Mouse (Mus musculus) left cerebral cortex, adult 11 months (tissue): ENCODE results near the gene Calml3.

Source experiments
- DNase-seq: peaks from one replicate; pipeline ENCODE4 v3.0.0; 2022; ENCODE audit warnings: low spot score

Calml3 gene

DNA sequence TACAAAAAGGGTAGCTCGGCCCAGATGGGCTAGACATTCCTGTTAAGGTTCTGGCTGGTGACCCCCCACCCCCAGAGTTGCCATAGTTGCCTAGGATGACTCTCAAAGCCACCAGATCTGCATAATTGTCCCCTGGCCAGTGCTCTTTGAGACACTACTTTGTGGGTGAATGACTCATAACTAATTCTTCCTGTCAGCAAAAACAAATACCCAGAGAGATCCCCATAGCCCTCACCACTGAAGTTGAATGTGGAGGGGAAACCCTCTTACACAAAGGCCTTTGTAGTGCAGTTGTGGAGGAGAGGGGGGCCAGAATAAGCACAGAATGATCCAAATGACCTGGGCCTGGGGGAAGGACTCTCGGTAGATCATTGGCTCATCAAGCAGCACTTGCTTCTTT is 21.6 kb downstream of the Calml3 start:
- no peak for DNase-seq

DNA sequence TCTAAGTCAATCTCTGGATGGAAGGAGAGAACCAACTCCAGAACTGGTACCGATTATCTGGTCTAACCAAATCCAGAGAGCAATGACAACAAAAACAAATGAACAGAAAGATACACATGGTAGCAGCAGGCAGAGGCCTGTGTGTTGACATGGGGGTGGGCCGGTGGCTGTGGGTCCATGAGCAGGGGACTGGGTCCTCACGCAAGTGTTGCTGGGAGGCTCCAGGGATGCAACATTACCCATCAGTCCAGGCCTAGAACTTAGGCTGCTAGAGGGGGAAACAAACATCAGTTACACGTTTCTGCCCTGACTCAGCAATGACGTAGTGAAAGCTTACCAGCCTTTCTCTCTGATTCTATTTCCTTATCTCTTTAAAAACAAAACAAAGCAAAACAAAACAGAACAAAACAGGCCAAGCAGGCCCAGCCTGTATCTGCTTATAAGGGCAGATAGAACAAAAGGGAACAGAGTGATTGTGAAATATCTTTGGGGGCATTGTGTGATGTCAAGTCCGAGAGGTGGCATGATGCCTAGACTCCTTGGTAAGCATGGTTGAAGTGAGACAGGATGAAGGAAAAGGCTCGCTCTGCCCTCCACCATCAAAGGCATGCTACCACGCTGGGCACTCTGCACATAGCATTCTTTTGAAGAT is 24.4 kb downstream of the Calml3 start:
- no peak for DNase-seq

DNA sequence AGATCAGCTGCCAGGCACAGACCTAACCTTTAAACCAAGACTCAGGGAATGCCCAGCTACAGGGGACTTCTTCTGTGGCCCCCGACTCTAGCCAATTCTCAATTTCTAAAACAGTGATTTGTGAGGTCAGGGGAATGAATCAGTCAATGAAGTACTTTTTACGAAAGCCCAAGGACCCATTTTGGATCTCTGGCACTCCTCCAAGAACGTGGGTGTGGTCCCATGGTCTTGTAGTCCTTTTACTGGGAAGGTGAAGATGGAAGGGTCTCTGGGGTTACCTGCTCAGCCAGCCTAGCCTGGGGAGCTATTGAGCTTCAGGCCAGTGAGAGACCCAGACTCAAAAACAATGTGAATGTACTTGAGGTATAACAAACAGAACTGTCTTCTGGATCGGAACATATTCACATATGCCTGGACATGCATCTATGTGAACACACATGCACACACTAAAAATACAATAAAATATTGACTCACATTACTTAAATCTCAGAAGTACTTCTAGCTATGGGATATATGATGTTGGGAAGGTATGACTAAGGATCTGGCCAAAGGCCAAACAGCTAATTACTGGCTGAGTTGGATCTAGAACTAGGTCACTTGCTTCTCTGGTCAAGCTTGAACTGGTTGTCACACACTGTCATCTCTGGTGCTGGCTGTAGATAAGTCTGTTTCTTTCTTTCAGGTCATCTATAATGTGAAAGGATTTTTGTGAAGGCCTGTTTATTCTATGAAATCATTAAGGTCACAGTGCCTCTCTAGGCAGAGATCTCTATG is 25.3 kb downstream of the Calml3 start:
- DNase-seq, result no peak

DNA sequence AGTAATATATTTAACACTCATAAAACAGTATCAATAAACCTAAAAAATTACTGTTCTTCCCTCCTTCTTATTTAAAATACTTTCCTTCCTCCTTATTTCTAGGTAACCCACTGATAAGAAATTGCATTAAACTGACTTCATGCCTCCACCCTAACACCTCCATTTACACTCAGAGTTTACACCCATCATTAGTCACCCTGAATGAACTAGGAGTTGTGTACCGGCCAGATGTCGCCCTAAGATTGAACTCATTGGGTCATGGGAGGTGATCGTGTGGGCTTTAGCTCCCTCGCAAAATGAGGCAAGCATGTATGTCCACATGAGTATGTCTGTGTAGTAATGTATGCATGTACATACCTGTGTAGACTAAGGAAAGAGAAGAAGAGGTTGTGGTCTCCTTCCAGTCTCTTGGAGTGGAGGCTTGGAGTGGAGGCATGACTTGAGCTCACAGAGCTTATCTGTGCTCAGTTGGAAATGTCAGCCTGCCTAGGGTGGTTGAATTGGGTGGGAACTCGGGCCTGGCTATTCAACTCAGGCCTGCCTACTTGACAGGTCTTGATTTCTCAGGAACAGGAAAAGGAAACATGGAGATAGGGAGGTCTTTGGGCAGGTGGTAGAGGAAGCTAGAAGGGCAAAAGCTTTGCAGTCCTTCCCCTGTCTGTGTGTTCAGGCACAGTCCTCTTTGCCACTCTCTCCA is 26.8 kb downstream of the Calml3 start:
- no peak for DNase-seq

DNA sequence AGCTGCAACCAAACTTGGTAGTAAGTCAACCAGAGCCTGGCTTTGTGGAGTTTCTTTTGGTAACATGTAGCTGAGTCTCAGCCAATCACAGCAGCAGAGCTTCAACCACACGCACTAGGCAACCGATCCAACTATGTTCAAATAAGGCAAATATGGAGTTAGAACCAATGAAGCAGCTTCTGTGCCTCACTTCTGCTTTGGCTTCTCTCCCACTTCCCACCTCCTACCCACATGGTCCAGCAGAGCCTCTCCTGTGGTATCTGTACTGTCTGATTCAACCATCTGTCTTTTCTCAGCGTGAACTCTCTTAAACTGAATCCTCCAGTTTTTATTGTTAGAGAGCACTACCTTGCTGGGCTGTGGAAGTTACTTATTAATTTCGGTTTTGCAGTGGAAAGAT is 27.7 kb downstream of the Calml3 start:
- peak; percentile 70 for DNase-seq

DNA sequence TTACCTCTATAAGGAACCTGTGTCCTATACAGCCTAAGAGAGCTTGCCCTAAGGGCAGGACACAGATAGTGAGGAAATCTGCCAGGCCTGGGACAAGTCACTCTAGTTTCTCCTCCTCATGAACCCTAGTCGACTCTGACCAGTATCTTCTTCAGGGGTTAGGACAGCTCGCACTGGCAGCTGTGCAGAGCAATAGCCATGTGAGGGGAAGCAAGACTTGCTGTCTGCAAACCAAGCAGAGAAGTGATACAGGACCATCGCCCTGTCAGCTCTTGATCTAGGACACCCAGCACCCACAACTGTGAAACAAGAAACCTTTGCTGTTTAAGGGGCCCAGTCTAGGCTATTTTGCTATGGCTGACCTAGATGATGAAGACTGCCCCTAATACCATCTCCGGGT is 29.1 kb downstream of the Calml3 start:
- no peak for DNase-seq

DNA sequence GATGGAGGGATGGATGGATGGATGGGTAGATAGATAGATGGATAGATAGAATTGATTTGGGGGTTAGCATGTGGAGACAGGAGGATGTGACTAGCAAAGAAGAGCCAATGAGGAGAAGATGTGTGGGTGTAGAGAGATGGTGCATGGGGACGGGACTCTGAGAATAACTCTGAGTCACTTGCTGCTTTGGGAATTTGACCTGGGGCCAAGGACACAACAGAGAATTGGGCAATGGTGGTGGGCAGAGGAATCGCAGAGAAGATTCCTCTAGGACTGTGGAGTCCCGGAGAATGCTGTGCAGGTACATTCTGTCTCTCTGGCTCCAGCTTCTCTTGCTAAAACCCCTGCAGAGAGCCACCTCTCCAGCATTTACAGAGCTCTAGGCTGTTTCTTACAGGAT is 29.8 kb downstream of the Calml3 start:
- no peak for DNase-seq

DNA sequence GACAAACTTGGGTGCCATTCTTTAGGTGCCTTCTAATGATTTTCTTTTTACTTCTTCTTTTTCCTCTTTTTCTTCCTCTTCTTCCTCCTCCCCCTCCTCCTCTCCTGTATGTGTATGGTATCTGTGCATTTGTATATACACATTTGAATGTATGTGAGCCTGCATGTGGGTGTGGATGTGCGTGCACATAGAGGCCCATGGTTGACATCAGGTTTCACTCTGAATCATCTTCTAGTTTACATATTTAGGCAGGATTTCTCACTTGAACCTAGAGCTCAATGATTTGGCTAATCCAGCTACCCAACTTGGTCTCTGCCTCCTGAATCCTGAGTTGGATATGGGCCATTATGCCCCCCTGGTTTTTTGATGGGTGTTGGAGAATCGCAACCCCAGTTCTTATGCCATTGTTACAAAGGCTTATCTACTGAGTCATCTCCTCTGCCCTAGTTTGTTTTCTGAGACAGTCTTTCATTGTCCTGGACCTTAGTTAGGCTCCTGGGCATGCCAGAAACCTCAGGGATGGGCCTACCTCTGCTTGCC is 30.9 kb downstream of the Calml3 start:
- no peak for DNase-seq

DNA sequence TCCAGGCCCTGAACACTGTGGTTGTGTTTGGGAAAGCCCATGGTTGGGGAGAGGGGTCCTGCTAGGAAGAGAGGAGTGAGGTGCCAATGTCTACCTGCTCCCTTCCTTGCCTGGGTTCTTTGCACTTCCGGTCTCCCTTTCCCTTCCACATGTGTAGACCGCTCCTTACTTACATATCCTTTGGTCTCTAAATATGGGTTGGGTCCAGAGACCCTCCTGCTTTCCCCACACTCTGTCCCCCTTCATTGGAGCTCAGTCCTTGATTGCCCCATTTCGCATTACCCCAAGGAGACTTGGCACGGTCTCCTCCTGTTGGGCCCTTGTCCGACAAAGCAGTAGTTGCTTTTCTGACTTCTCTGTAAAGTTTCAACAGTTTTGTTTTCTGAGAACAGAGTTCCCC is 32.9 kb downstream of the Calml3 start:
- no peak for DNase-seq

DNA sequence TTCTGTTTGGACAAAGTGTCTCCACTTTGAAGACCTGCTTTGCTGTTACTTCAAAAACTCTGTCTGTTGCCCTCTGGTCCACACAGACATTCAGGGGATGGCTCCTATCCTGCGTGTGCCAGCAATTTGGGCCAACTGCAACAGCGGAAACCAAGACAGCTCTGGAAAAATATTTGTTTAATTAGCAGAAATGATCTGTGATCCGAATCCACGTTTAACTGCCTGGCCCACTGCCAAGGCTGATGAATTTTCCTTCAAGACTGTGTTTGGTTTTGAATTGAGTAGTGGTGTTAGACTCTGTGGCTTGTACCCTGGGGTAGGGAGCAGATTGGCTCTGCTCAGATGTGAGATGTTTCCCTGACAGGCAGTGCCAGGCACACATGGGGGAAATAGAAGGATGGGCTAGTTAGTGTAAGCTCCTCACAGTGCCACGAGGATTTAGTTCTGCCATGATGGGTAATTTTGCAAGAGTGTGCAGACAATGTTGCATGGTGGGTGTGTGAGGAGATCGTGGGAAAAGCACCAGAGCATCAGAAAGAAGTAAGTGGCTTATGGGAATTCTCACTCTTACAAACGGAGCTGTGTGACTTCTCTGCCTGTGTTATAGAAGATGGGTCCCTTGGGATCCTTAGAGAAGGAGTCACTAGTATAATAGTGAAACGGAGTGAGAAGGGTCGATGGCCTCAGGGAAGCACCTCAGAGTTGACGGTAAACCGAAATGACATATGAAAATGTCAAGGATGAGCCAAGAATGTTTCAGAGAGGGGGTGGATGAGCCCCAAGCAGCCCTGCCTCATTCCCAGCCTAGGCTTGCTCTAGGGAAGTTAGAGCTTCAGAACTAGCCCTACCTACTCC is 33.7 kb downstream of the Calml3 start:
- DNase-seq, result no peak

DNA sequence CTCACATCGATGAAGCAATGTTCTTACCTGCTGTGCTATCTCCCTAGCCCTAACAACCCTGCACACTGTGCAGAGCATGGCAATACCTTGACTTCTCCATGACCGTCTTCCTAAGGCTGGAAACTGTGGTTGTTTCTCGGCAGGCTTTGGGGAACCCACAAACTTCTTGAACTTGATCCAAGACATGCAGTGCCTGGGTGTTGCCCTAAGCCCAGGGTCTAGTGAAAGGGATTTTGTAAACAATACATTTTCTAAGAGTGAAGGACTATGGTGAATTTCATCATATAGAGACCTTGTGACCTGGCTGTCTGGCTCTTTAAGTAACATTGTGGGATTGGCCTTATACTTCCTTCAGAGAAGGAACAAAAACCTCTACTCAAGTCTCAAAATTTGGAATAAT is 34.6 kb downstream of the Calml3 start:
- no peak for DNase-seq

DNA sequence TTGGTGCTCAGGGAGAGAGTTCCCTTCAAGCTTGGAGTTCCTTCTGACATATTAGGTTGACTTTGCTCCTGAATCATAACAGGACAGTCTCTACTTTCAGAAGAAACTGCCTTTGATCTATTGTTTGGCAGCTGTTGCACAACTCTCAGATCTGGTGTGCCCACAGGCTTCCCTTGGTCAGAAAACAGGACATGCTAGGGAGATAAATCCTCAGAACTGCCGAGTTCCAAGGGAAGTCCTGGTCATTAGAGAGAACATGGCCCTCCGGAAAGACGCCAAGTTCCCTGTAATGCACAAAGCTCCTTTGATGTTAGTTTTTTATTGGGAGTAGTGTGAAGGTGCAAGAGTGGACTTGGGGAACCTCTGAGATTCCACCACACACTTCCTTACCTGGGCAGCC is 35.5 kb downstream of the Calml3 start:
- DNase-seq, result no peak

DNA sequence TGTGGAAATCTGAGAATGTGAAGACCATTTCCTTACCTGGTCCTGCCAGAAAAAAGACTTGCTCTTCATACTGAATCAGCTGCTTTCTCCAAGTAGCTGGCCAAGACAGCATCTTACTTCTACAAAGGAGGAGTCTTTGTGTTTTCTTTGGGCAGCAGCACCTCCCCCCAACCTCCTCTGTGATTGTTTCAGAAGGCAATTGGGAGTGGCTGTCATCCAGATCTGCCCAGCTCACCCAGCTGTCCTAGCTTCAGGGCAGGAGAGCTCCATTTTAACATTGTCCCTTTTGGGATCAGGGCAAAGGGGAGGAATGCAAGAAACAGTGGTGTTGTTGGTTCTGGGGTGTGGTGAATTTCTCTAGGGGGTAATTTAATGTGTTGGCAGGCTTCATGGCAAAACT is 37.0 kb downstream of the Calml3 start:
- no peak for DNase-seq

DNA sequence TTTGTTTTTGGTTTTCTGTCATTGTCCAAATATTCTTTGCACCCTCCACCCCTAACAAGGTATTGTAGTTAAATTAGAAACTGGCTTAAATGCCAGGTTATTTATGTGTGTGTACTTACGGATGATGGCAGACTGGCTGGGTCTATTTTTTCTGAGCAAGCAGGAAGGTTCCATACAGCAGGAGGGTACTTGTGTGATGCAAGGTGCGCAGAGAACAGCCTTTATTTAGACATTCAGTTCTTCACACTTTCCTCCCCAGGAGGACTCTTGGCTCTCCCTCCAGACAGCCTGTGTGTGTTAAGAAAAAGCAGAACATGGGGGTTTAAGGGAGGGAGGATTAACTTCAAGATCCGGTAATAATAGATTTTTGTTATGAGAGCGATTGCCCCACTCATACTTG is 38.3 kb downstream of the Calml3 start:
- no peak for DNase-seq

DNA sequence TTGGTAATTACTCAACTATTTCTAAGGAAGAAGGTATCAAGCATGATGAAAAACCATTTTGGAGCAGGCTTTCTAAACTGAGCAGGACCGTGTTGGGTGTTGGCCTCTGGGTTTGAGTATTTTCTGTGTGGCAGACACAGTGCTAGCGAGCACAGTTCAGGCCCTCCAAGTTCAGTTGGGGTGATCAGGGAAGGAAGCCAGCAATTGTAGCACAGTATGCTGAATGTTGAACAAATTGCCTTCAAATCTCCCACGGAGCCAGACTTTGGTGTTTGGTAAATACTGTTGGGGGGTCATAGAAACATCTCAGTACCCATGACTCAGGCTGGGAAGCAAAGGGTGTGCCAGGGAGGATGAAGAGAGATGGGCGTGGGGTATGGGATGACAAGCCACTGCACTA is 43.0 kb downstream of the Calml3 start:
- DNase-seq, result no peak

DNA sequence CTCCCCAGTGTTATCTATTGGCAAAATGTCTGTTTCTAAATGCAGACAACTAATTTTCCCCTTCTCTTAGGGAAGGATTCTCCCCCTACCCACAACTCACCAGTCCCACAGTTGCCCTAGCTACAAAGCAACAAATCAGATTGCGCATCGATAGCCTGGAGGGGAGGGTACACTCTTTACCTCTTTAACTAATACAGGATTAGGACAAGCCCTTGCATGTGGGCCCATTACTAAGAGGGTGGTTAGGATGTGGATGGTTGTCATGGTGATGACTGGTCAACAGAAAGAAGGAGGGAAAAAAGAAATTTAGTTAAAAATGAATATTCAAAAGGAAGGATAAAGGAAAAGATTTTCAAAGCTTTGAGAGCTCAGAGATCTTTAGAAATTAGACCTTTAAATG is 45.8 kb downstream of the Calml3 start:
- DNase-seq, result no peak

DNA sequence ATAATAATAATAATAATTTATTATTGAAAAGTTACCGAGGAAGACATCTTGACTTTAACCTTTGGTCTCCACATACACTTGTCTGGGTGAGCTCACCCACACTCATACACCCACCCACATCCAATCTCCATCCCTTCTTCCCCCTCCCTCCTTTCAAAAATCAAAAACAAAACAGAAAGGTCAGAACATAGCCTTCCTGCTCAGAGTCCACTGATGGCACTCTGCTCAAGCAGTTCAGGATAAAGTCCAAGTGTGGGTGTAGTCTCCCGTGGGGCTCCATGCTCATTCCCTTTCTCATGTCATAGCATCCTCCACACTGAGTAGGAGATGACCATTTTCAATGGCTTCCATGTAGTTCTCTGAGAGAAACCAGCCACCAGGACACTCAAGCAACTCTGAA is 50.8 kb downstream of the Calml3 start:
- no peak for DNase-seq
